Mouse (Mus musculus) thymus, adult 2 months (tissue): Measurements from ENCODE around the gene Wars2.

ENCODE experiments used
- CTCF ChIP-seq: fragments of 200-500 bp; IDR thresholded peaks from 2 replicates; pipeline ENCODE4 v1.5.1; 2012; ENCODE audit warnings: mild to moderate bottlenecking, control low read depth, low read length, moderate library complexity, borderline replicate concordance; ENCODE audit not compliant: control insufficient read depth, poor library complexity, insufficient read depth; ENCODE audit errors: extremely low read depth
- POLR2A ChIP-seq: fragments of 200-500 bp; IDR thresholded peaks from 2 replicates; pipeline ENCODE4 v1.6.1; 2012; ENCODE audit warnings: mild to moderate bottlenecking, low read length, control low read depth, moderate library complexity; ENCODE audit not compliant: control insufficient read depth, poor library complexity, insufficient read depth; ENCODE audit errors: extremely low read depth

DNA sequence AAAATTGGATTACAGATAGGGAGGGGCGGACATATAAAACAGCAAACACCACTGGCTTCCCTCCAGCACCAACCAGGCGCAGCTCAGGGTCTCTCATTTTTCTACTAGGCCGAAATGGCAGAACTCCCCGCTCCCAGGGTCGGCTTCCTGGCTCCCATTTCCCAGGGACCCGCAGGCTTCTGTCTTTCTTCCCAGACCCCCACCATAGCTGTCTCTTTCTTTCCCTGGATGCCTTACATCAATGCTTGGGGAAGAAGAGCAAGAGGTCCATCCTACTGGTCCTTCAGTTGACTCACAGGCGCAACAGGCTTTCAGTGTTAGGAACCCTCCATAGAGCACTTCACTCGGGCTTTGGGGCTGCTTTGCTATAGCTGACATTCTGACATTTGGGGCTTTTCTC lies 101.6 kb downstream of the Wars2 start:
- no peak for TF ChIP-seq CTCF
- TF ChIP-seq POLR2A, result no peak
